Mouse (Mus musculus) kidney, embryonic 16.5 days (tissue): ENCODE results near the gene Rtn1. TPM values are rescaled to one million over a fixed set of nuclear protein-coding genes. Genes with fewer than 3 reads are reported as not detected.

Experiments used
- ATAC-seq: fragments of 200-750 bp; cut with Nextera tagmentation; 2 replicates; pipeline ENCODE4 v1.8.0; 2017; ENCODE audit warnings: moderate TSS enrichment; ENCODE audit not compliant: low FRiP score, low TSS enrichment
- H3K27ac ChIP-seq: fragments of 300-500 bp; sonication (generic); 2 replicates; pipeline ENCODE4 v1.5.1; 2014; ENCODE audit warnings: low read length
- H3K27me3 ChIP-seq: fragments of 300-500 bp; sonication (generic); 2 replicates; pipeline ENCODE4 v1.6.1; 2014; ENCODE audit warnings: low read length, control low read depth, mixed read lengths; ENCODE audit not compliant: insufficient read depth
- H3K36me3 ChIP-seq: fragments of 300-500 bp; sonication (generic); 2 replicates; pipeline ENCODE4 v1.6.1; 2014; ENCODE audit warnings: low read length, control low read depth, mixed read lengths; ENCODE audit not compliant: insufficient read depth
- H3K4me1 ChIP-seq: fragments of 300-500 bp; sonication (generic); 2 replicates; pipeline ENCODE4 v1.6.1; 2014; ENCODE audit warnings: low read length, control low read depth, mixed read lengths; ENCODE audit not compliant: insufficient read depth
- H3K4me2 ChIP-seq: fragments of 300-500 bp; sonication (generic); replicated peaks from 2 replicates; pipeline ENCODE4 v1.6.1; 2014; ENCODE audit warnings: low read depth, low read length
- H3K4me3 ChIP-seq: fragments of 300-500 bp; sonication (generic); 2 replicates; pipeline ENCODE4 v1.5.1; 2014; ENCODE audit warnings: mild to moderate bottlenecking, low read length
- H3K9ac ChIP-seq: fragments of 300-500 bp; sonication (generic); replicated peaks from 2 replicates; pipeline ENCODE4 v1.6.1; 2014; ENCODE audit warnings: low read length
- H3K9me3 ChIP-seq: fragments of 300-500 bp; sonication (generic); 2 replicates; pipeline ENCODE4 v1.6.1; 2016; ENCODE audit warnings: low read length, control low read depth
- WGBS: fragments of 180-500 bp; shearing (Covaris S2); extraction: QIAGEN DNeasy Blood & Tissue Kit; methylation state at CpG from one replicate; pipeline ENCODE4 v1.1.7; 2014; 5-methylcytosine and 5-hydroxymethylcytosine counted together
- polyA plus RNA-seq: library from polyadenylated mRNA; unstranded; fragments of >200 nt; fragmentation: Nextera tagmentation; extraction: Ambion mirVana; gene quantifications from 2 replicates; pipeline ENCODE4 v1.2.1, GENCODE M21; 2015

Gene Rtn1
- polyA plus RNA-seq, 1 experiment from 2014 or later, result 9.4 TPM

DNA sequence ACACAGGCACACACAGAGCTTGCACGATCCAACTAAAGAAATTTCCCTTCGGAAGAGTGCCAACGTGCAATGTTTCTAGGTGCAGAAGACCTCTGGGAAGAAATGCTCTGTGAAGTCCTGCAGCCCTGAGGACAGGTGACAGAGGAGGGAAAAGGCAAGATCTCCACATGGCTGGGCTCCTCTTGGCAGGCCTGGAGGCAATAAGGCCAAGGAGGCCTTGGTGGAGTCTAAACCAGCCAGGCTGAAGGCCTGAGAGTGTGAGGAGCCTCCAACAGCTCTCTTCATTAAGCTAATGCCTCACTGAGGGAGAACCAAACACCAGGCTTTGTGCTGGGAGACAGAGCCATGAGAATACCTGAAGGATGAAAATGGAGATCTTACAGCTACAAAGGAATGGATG, 183.5 kb downstream of the Rtn1 start:
- no peak for ATAC-seq
- Histone ChIP-seq H3K4me1 (no peaks in the 10 kb centered on the region), H3K27ac (no peak overlapping the region), H3K9ac (no peak overlapping the region), H3K4me2 (no peak overlapping the region), H3K4me3 (no peak overlapping the region), H3K27me3 (no peaks in the 10 kb centered on the region), H3K36me3 (no peaks in the 10 kb centered on the region), H3K9me3 (no peaks in the 10 kb centered on the region)
- WGBS, result 88% methylated on average over 3 of the region's 3 CpGs

DNA sequence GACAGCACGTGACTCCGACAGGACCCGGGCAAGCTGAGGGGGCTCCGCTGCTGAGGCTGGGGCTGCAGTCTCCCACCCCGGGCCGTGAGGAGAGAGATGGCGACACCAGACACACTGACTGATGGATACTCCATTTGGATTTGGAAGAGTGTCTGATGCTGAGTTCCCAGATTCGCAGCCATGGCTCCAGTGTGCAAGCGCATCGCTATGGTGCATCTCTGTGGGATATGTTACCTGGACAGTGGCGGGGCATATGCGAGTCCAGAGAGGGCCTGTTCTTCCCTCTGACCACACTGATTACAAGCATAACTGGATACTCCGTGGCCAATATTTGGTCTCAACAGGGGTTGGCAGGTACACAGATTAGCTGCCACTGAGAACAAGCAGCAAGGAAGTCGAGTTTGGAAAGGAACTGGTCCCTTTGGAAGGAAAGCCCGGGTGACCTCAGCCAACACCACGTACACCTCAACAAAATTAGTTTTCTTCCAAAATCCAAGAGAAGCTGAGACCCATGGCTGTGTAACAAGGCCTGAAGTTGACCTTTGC, 185.2 kb downstream of the Rtn1 start:
- Histone ChIP-seq H3K4me3 (no peak overlapping the region), H3K9me3 (no peaks in the 10 kb centered on the region), H3K36me3 (no peaks in the 10 kb centered on the region), H3K27ac (no peak overlapping the region), H3K27me3 (no peaks in the 10 kb centered on the region), H3K4me1 (no peaks in the 10 kb centered on the region), H3K9ac (no peak overlapping the region), H3K4me2 (no peak overlapping the region)
- ATAC-seq, result no peak
- WGBS, result 92% methylated on average over 16 of the region's 16 CpGs

DNA sequence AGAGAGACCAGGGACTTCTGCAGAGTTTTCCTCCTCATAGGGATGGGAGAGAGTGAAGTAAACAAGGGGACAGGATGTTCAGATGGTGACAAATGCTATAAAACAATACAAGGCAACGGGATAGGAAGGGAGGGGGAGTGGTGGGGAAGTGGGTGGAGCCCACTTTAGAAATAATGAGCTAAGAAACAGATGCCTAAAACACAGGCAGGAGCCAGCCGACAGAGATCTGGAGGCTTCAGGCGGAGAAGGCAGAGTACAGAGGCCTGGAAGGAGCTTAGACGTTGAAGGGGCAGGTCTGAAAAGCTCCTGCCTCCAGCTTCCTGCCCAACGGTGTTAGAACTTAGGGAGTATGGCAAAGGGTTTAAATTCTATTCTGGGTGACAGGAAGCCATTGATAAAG, 195.3 kb downstream of the Rtn1 start:
- ATAC-seq, result no peak
- Histone ChIP-seq H3K36me3 (no peaks in the 10 kb centered on the region), H3K9ac (no peak overlapping the region), H3K4me3 (no peak overlapping the region), H3K4me1 (no peaks in the 10 kb centered on the region), H3K4me2 (no peak overlapping the region), H3K9me3 (no peaks in the 10 kb centered on the region), H3K27me3 (no peaks in the 10 kb centered on the region), H3K27ac (no peak overlapping the region)
- WGBS, result 27% methylated on average over 5 of the region's 5 CpGs

DNA sequence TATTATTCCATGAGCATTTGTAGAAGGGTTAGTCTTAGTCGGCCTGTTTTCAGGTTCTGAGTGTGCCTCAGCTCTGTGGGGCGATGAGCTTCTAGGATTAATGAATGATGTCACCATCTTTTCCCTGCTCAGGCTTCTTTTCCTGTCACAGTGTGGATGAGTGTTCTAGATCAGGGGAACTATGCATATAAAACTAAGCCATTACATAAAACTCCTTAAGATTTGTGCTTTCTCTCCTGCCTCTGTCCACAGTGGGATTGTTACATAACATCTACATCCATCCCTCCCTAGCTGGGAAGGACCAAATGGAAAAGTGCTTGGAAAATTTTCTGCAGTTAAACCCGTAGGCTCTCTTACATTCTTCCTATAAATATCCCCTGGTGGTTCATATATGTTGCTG, 208.0 kb downstream of the Rtn1 start:
- Histone ChIP-seq H3K9ac (no peak overlapping the region), H3K4me1 (no peaks in the 10 kb centered on the region; the same call in 1 of the 2 replicates), H3K9me3 (no peaks in the 10 kb centered on the region), H3K36me3 (no peaks in the 10 kb centered on the region), H3K27ac (no peak overlapping the region), H3K4me3 (no peak overlapping the region), H3K27me3 (no peaks in the 10 kb centered on the region), H3K4me2 (no peak overlapping the region)
- no peak for ATAC-seq
- WGBS, result 94% methylated on average over 3 of the region's 3 CpGs

- H3K9ac ChIP-seq, result no peak overlapping the region
- ATAC-seq, result peak; percentile 46
- no peaks in the 10 kb centered on the region; the same call in 1 of the 2 replicates for H3K4me1 ChIP-seq
- H3K9me3 ChIP-seq, result no peaks in the 10 kb centered on the region
- H3K36me3 ChIP-seq, result no peaks in the 10 kb centered on the region
- no peak overlapping the region for H3K27ac ChIP-seq
- 48% methylated on average over 18 of the region's 18 CpGs for WGBS
- no peak overlapping the region for H3K4me3 ChIP-seq
- H3K4me2 ChIP-seq, result no peak overlapping the region
- no peaks in the 10 kb centered on the region for H3K27me3 ChIP-seq
Measured at GRCm38 (mm10) chr12:72197925-72198486, 210.8 kb downstream of the Rtn1 start.

- 49% methylated on average over 7 of the region's 7 CpGs for WGBS
- Histone ChIP-seq H3K36me3 (no peaks in the 10 kb centered on the region), H3K4me1 (no peaks in the 10 kb centered on the region; the same call in 1 of the 2 replicates), H3K9ac (no peak overlapping the region), H3K4me3 (no peak overlapping the region), H3K27me3 (no peaks in the 10 kb centered on the region), H3K9me3 (no peaks in the 10 kb centered on the region), H3K4me2 (no peak overlapping the region), H3K27ac (no peak overlapping the region)
- no peak for ATAC-seq
Measured at GRCm38 (mm10) chr12:72197434-72197833, 211.4 kb downstream of the Rtn1 start.

DNA sequence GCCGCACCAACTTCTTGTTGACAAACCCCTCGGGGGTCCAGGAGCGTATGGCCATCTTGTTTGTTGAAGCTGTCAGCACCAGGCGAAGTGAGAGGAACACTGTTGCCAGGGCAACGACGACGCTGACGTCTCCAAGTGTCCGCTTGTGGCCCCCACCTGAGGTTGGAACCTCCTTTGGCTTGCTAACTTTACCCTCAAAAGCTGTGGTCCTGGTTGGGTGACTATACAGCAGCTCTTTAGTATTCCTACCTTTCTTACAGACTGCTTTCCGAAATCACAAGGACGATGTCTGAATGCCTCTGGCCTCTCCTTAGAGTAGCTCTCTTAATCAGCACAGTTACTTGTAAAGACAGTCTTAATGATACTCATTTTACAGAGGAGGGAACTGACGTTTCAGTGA, 223.9 kb downstream of the Rtn1 start, which contains the start of gene Ccdc175:
TSS of gene Ccdc175 (minus strand) at position 101 of the 400 bp plus-strand sequence.
- Histone ChIP-seq H3K9ac (no peak within 1 kb of the TSS), H3K27me3 (no peaks in the 10 kb centered on the region), H3K4me2 (no peak within 1 kb of the TSS), H3K4me1 (no peaks in the 10 kb centered on the region), H3K9me3 (no peaks in the 10 kb centered on the region), H3K4me3 (no peak within 1 kb of the TSS), H3K36me3 (no peaks in the 10 kb centered on the region), H3K27ac (no peak within 1 kb of the TSS)
- WGBS, result 84% methylated on average over 12 of the region's 12 CpGs
- ATAC-seq, result no peak

DNA sequence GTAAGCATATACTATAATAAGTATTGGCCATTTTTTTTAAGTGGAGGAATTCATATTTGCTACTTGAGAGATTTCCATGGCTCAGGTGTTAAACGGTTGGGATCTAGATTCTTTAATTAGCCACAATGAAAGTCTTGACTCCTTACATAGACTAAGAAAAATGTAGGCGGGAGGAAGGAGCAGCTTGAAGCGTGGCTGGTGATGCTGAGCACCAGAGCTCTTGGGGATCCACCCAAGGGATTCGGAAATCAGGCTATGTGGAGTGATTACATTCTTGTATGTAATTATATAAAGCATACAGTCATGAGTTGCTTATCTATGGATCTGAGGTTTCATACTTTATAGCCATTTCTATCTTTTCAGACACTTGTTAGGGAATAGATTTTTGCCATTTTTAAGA, 229.3 kb downstream of the Rtn1 start:
- Histone ChIP-seq H3K4me1 (no peaks in the 10 kb centered on the region), H3K9me3 (no peaks in the 10 kb centered on the region), H3K36me3 (no peaks in the 10 kb centered on the region), H3K4me3 (no peak overlapping the region), H3K27me3 (no peaks in the 10 kb centered on the region), H3K9ac (no peak overlapping the region), H3K4me2 (no peak overlapping the region), H3K27ac (no peak overlapping the region)
- ATAC-seq, result no peak
- WGBS, result 77% methylated on average over 4 of the region's 4 CpGs

- no peak for ATAC-seq
- Histone ChIP-seq H3K4me3 (no peak overlapping the region), H3K4me2 (no peak overlapping the region), H3K9me3 (no peaks in the 10 kb centered on the region), H3K27ac (no peak overlapping the region), H3K9ac (no peak overlapping the region), H3K4me1 (no peaks in the 10 kb centered on the region), H3K27me3 (no peaks in the 10 kb centered on the region), H3K36me3 (no peaks in the 10 kb centered on the region)
- WGBS, result 76% methylated on average over 3 of the region's 3 CpGs
Measured at GRCm38 (mm10) chr12:72178322-72178721, 230.5 kb downstream of the Rtn1 start.
